Mouse (Mus musculus) central nervous system, embryonic 11.5 days (tissue): ENCODE measurements around the gene Gucd1. TPM values are rescaled to one million over a fixed set of nuclear protein-coding genes. Genes with fewer than 3 reads are reported as not detected.

ENCODE experiments used
- polyA plus RNA-seq: library from polyadenylated mRNA; depleted of rRNA; stranded (reverse); fragments of >200 nt; gene quantifications from 2 replicates; pipeline ENCODE4 v1.2.3, GENCODE M21; 2012; rRNA removed

Gucd1 gene
- polyA plus RNA-seq = 25.8 and 33.1 TPM in 2 replicates

GRCm38 (mm10) chr10:75517758-75518143 lies at the start of gene Gucd1:
Gene Gucd1, minus strand, starts transcription at chr10:75517972.

GRCm38 (mm10) chr10:75561071-75561654 lies 43.4 kb upstream of the Gucd1 start, which contains the start of gene Ggt1:
Gene Ggt1, plus strand, starts transcription at chr10:75561604.

GRCm38 (mm10) chr10:75559676-75560548 lies 42.1 kb upstream of the Gucd1 start, which contains the start of gene Lrrc75b:
Gene Lrrc75b, minus strand, starts transcription at chr10:75560330.

GRCm38 (mm10) chr10:75517073-75517757 lies 557 bp downstream of the Gucd1 start, which contains the start of gene Snrpd3:
Gene Snrpd3, plus strand, starts transcription at chr10:75517551.

GRCm38 (mm10) chr10:75400958-75401357 lies 116.8 kb downstream of the Gucd1 start, which contains the start of gene Upb1:
Gene Upb1, plus strand, starts transcription at chr10:75401115.

GRCm38 (mm10) chr10:75316872-75316907 lies 201.1 kb downstream of the Gucd1 start, which contains the start of gene Adora2a:
Gene Adora2a, plus strand, starts transcription at chr10:75316877.

Other genes starting within 250 kb of the Gucd1 start
- 3.2 and 5.5 TPM in 2 replicates for gene Adora2a, start 201.1 kb downstream of the Gucd1 start, polyA plus RNA-seq
- gene Upb1, start 116.9 kb downstream of the Gucd1 start, polyA plus RNA-seq = 0.16 and 0.44 TPM in 2 replicates
- gene Snrpd3, start 421 bp downstream of the Gucd1 start, polyA plus RNA-seq = 123 and 166 TPM in 2 replicates
- gene Lrrc75b, start 42.4 kb upstream of the Gucd1 start, polyA plus RNA-seq = 4.1 and 4.3 TPM in 2 replicates
- gene Ggt1, start 43.6 kb upstream of the Gucd1 start, polyA plus RNA-seq = 1.2 and 1.7 TPM in 2 replicates
- gene Ggt5, start 71.4 kb upstream of the Gucd1 start, polyA plus RNA-seq = 1.1 and 3.1 TPM in 2 replicates
- 2.1 and 2.8 TPM in 2 replicates for gene Susd2, start 126.0 kb upstream of the Gucd1 start, polyA plus RNA-seq
- 35.0 and 37.3 TPM in 2 replicates for gene Cabin1, start 246.4 kb upstream of the Gucd1 start, polyA plus RNA-seq